9 mouse cellular contexts compared by ENCODE assay signal in the genomic region with DNA sequence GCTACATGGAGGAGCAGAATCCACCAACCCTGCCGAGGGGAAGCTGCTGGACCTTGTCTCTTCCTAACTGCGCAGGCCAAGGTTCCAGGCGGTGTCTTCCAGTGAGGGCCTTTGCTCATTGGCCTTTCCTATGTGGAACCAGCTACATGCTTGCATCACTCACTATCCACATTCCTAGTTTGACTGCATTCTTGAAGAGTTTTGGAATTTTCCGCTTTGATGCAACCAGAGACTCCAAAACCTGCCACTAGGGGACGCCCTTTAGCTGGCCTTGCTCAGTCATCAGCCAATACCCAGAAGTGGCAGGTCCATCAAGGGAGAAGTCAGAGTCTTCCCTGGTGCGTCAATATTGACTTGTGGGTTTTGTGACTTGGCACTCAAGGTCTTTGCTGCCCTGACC.
DNase-seq lines count a peak whose midpoint lies in the region; TF ChIP-seq lines count a peak whose summit lies in the region.
"Had no signal": no experiment of that assay in that cellular context is flagged by ENCODE, and none has a peak within 500 bp of the region (broad histone marks: within the 10 kb centered on the region; RNA-seq: fewer than 3 reads in every experiment).

No protein-coding gene starts in this region.

- peak; percentile 100 for TF ChIP-seq CTCF in E14TG2a.4 (conservative IDR thresholded peaks at IDR 0.05; ENCODE audit: low read length)
- TF ChIP-seq CTCF in embryonic fibroblast, embryonic 13.5 days (IDR thresholded peaks at IDR 0.05; ENCODE audit: borderline replicate concordance, insufficient read depth, low read length): peak; percentile 77

- H3K27ac ChIP-seq in embryonic fibroblast, embryonic 13.5 days (ENCODE audit: insufficient read depth, low read length): no peak overlapping the region
- H3K27ac ChIP-seq: limb, embryonic 12.5 days had no signal

- peaks cover 9% of the 10 kb centered on the region for H3K4me1 ChIP-seq in E14TG2a.4 (replicated peaks; ENCODE audit: low read depth, low read length)
- H3K4me1 ChIP-seq in embryonic fibroblast, embryonic 13.5 days (ENCODE audit: control insufficient read depth, insufficient read depth, low read length): 0 out of 2 replicates have a peak, but pooled peaks cover 2% of the 10 kb centered on the region
- H3K4me1 ChIP-seq: limb, embryonic 12.5 days had no signal

- H3K9me3 ChIP-seq in E14TG2a.4 (ENCODE audit: low read length): no peaks in the 10 kb centered on the region
- H3K9me3 ChIP-seq: limb, embryonic 12.5 days had no signal

- no peaks in the 10 kb centered on the region for H3K36me3 ChIP-seq in E14TG2a.4 (ENCODE audit: insufficient read depth, low read length)
- H3K36me3 ChIP-seq: limb, embryonic 12.5 days had no signal

- H3K4me3 ChIP-seq in E14TG2a.4 (replicated peaks; ENCODE audit: low read length): no peak overlapping the region
- H3K4me3 ChIP-seq in embryonic fibroblast, embryonic 13.5 days (ENCODE audit: insufficient read depth, low read length): no peak overlapping the region
- H3K4me3 ChIP-seq: limb, embryonic 12.5 days had no signal

- no peak for TF ChIP-seq POLR2A in embryonic fibroblast, embryonic 13.5 days (IDR thresholded peaks at IDR 0.05; ENCODE audit: low read depth, low read length)

- DNase-seq in adrenal gland, postnatal 25 days: peak; percentile 87
- DNase-seq in heart, postnatal 25 days (ENCODE audit: low spot score): peak; percentile 47
- DNase-seq in layer of hippocampus, adult 9-10 months (ENCODE audit: low spot score): peak; percentile 79
- peak; percentile 92 for DNase-seq in lung, postnatal 25 days (ENCODE audit: low spot score)
- peak; percentile 90 for DNase-seq in right cerebral cortex, postnatal 4 days
- peak; percentile 74 to 84 for DNase-seq in urinary bladder, postnatal 4 days (ENCODE audit: low spot score in 2 of 2)

- intact Hi-C loops in heart, postnatal 25 days (cut with DNase I): loop anchor here (1.0 kb wide), 1 partner anchor 208 kb away; no protein-coding TSS in a partner anchor

- H3K27me3 ChIP-seq in E14TG2a.4 (ENCODE audit: insufficient read depth, low read length): no peaks in the 10 kb centered on the region; the same call in 1 of the 2 replicates
- H3K27me3 ChIP-seq: limb, embryonic 12.5 days had no signal
